Mouse (Mus musculus) ZHBTc4 (cell line): Measurements from ENCODE around the gene Acrbp.

ENCODE experiments used
- DNase-seq: peaks from one replicate; pipeline ENCODE4 v3.0.0-alpha.2; 2011; ENCODE audit warnings: low read depth, low spot score

Gene Acrbp

GRCm38 (mm10) chr6:125071170-125071895, 21.8 kb downstream of the Acrbp start:
- DNase-seq, result peak; percentile 65

GRCm38 (mm10) chr6:125071896-125072279, 22.4 kb downstream of the Acrbp start:
- DNase-seq, result peak; percentile 75

GRCm38 (mm10) chr6:125073825-125074224, 24.3 kb downstream of the Acrbp start:
- DNase-seq, result no peak

GRCm38 (mm10) chr6:125081394-125081793, 31.9 kb downstream of the Acrbp start:
- DNase-seq, result no peak

- DNase-seq, result peak; percentile 98
Measured at GRCm38 (mm10) chr6:125081797-125082560, 32.5 kb downstream of the Acrbp start.

GRCm38 (mm10) chr6:125082801-125083386, 33.4 kb downstream of the Acrbp start:
- no peak for DNase-seq

GRCm38 (mm10) chr6:125084424-125084823, 34.9 kb downstream of the Acrbp start:
- DNase-seq, result peak; percentile 85

GRCm38 (mm10) chr6:125087937-125088336, 38.4 kb downstream of the Acrbp start:
- no peak for DNase-seq

- peak; percentile 91 for DNase-seq
Measured at GRCm38 (mm10) chr6:125088561-125089321, 39.3 kb downstream of the Acrbp start.

GRCm38 (mm10) chr6:125089521-125090321, 40.2 kb downstream of the Acrbp start:
- DNase-seq, result peak; percentile 90

- peak; percentile 74 for DNase-seq
Measured at GRCm38 (mm10) chr6:125090341-125091085, 41.0 kb downstream of the Acrbp start.

- no peak for DNase-seq
Measured at GRCm38 (mm10) chr6:125092372-125092771, 42.9 kb downstream of the Acrbp start.

- no peak for DNase-seq
Measured at GRCm38 (mm10) chr6:125094843-125095242, 45.4 kb downstream of the Acrbp start.

- DNase-seq, result peak; percentile 95
Measured at GRCm38 (mm10) chr6:125095391-125096278, 46.1 kb downstream of the Acrbp start, which contains the start of gene Chd4. Gene Chd4 (plus strand): TSS chr6:125095981.

GRCm38 (mm10) chr6:125096279-125096596, 46.7 kb downstream of the Acrbp start:
- DNase-seq, result no peak

GRCm38 (mm10) chr6:125096597-125097345, 47.3 kb downstream of the Acrbp start:
- peak; percentile 39 for DNase-seq

- DNase-seq, result no peak
Measured at GRCm38 (mm10) chr6:125097346-125097689, 47.8 kb downstream of the Acrbp start.

GRCm38 (mm10) chr6:125097951-125098350, 48.5 kb downstream of the Acrbp start:
- DNase-seq, result no peak

- no peak for DNase-seq
Measured at GRCm38 (mm10) chr6:125098513-125098912, 49.0 kb downstream of the Acrbp start.
